Mouse (Mus musculus): ENCODE results near the gene Cnnm4.

DNA sequence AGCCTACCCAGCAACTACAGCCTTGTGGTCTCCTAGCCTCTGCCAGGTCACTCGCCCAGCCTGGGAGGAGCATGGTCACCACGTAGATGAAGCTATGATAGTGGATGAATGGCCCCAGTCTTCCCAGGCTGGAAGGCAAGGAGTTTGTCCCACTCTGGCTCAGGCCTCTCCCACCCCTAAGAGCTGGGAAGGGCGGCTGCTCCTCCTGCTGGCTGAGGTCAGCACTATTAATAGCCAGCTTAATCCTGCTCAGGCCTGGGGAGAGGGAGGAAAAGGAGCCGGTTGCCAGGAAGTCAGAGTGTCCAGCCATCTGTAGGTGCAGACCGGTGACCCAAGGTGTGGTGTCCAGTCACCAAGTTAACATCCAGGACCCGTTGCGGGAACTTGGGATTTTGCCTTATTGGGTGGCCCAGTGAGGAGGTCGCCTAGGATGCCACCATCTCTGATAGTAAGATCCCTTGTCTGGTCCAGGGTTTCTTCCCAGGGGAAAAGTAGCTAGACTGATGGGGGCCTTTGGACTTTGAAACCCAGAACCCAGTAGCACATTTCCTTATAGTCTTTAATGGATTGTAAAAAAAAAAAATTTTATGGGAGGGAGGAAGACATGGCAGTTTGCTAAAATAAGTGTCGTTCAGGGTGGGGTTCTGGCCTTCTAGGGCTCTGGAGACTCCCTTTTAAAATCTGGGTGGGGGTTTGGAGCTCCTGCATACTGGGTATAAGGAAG, 21.2 kb downstream of the Cnnm4 start:
- TF ChIP-seq CTCF (IDR thresholded peaks at IDR 0.05; ENCODE audit: low read depth) (peak; percentile 52), EP300 (IDR thresholded peaks at IDR 0.05; ENCODE audit: low read depth) (no peak)
